Mouse (Mus musculus): ENCODE results near the gene Metrn. TPM values are rescaled to one million over a fixed set of nuclear protein-coding genes. Genes with fewer than 3 reads are reported as not detected.

The Metrn gene
- polyA plus RNA-seq, 1 experiment from 2014 or later: 8.6 TPM

GRCm38 (mm10) chr17:25756378-25757242, 40.3 kb downstream of the Metrn start:
- no peak for DNase-seq (ENCODE audit: low spot score)
- Histone ChIP-seq H3K4me1 (replicated peaks; ENCODE audit: control insufficient read depth, insufficient read depth, low read length) (peaks cover 11% of the 10 kb centered on the region), H3K9me3 (ENCODE audit: control insufficient read depth, low read length) (no peaks in the 10 kb centered on the region), H3K9ac (ENCODE audit: low read length) (no peak overlapping the region), H3K27me3 (replicated peaks; ENCODE audit: control insufficient read depth, insufficient read depth, low read length) (no peaks in the 10 kb centered on the region), H3K36me3 (ENCODE audit: control insufficient read depth, insufficient read depth, low read length) (no peaks in the 10 kb centered on the region), H3K4me3 (ENCODE audit: low read depth, low read length) (no peak overlapping the region), H3K27ac (ENCODE audit: low read depth) (peak overlapping the region; percentile 33; the same call in 1 of the 2 replicates), H3K4me2 (ENCODE audit: low read length) (no peak overlapping the region)
- peak; percentile 64; the same call in 1 of the 2 replicates for ATAC-seq (replicated peaks; ENCODE audit: low FRiP score, low TSS enrichment, low read depth)
- WGBS: 67% methylated on average over 9 of the region's 9 CpGs

DNA sequence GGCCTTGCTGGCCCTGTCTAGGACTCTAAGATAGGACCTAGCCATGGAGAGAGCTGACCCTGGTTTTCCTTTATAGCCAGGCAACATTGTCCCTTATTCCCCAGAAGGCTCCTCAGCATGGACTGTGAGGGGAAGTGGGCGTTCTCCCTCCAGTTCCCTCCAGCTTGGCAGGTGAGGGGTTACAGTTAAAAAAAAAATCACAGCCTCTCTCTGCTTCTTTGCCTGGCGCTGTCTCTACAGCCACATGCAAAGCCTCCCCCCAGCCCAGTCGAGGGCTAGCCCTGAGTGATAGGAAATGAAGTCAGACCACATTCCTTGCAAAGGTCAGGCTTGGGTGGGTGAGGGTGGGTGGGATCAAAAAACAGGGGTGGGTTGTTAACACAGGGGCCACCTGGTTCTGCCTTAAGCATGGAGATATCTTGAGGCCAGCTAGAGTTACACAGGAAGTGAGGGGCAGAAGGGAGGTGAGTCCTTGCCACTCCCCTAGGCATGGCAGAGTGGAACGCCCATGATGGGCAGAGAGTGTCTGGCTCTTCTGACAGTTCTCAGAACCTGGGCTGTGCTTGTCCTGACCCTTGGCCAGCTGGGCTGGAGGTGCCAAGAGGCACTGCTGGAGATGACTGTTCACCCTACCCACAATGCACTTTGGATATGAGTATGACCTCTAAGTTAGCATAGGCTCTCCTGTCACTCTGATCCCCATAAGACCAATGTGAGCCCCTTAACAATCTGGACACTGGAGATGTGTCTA, 41.1 kb downstream of the Metrn start:
- no peak overlapping the region for H3K9ac ChIP-seq (ENCODE audit: low read length)
- H3K27ac ChIP-seq (ENCODE audit: low read depth): peak overlapping the region; percentile 33; the same call in 1 of the 2 replicates
- peak; percentile 48 for ATAC-seq (replicated peaks; ENCODE audit: low FRiP score, low TSS enrichment, low read depth)
- no peaks in the 10 kb centered on the region for H3K27me3 ChIP-seq (replicated peaks; ENCODE audit: control insufficient read depth, insufficient read depth, low read length)
- no peaks in the 10 kb centered on the region for H3K9me3 ChIP-seq (ENCODE audit: control insufficient read depth, low read length)
- H3K4me1 ChIP-seq (replicated peaks; ENCODE audit: control insufficient read depth, insufficient read depth, low read length): peaks cover 15% of the 10 kb centered on the region
- no peaks in the 10 kb centered on the region for H3K36me3 ChIP-seq (ENCODE audit: control insufficient read depth, insufficient read depth, low read length)
- no peak overlapping the region for H3K4me3 ChIP-seq (ENCODE audit: low read depth, low read length)
- 32% methylated on average over 4 of the region's 4 CpGs for WGBS
- DNase-seq (ENCODE audit: low spot score): no peak
- H3K4me2 ChIP-seq (ENCODE audit: low read length): no peak overlapping the region

- WGBS: 78% methylated on average over 4 of the region's 4 CpGs
- Histone ChIP-seq H3K4me2 (ENCODE audit: low read length) (no peak overlapping the region), H3K27ac (ENCODE audit: low read depth) (no peak overlapping the region), H3K9me3 (ENCODE audit: control insufficient read depth, low read length) (no peaks in the 10 kb centered on the region), H3K9ac (ENCODE audit: low read length) (no peak overlapping the region), H3K4me1 (replicated peaks; ENCODE audit: control insufficient read depth, insufficient read depth, low read length) (peaks cover 15% of the 10 kb centered on the region), H3K36me3 (ENCODE audit: control insufficient read depth, insufficient read depth, low read length) (no peaks in the 10 kb centered on the region), H3K27me3 (replicated peaks; ENCODE audit: control insufficient read depth, insufficient read depth, low read length) (no peaks in the 10 kb centered on the region), H3K4me3 (ENCODE audit: low read depth, low read length) (no peak overlapping the region)
- no peak for DNase-seq (ENCODE audit: low spot score)
- ATAC-seq (replicated peaks; ENCODE audit: low FRiP score, low TSS enrichment, low read depth): no peak
These were observed 41.9 kb downstream of the Metrn start for GRCm38 (mm10) chr17:25755086-25755485.

- peaks cover 15% of the 10 kb centered on the region for H3K4me1 ChIP-seq (replicated peaks; ENCODE audit: control insufficient read depth, insufficient read depth, low read length)
- H3K27ac ChIP-seq (ENCODE audit: low read depth): no peak within 1 kb of the TSS
- DNase-seq (ENCODE audit: low spot score) (no peak), ATAC-seq (replicated peaks; ENCODE audit: low FRiP score, low TSS enrichment, low read depth) (no peak)
- H3K4me3 ChIP-seq (ENCODE audit: low read depth, low read length): no peak within 1 kb of the TSS
- no peaks in the 10 kb centered on the region for H3K27me3 ChIP-seq (replicated peaks; ENCODE audit: control insufficient read depth, insufficient read depth, low read length)
- 85% methylated on average over 9 of the region's 9 CpGs for WGBS
- no peaks in the 10 kb centered on the region for H3K9me3 ChIP-seq (ENCODE audit: control insufficient read depth, low read length)
- H3K36me3 ChIP-seq (ENCODE audit: control insufficient read depth, insufficient read depth, low read length): no peaks in the 10 kb centered on the region
- no peak within 1 kb of the TSS for H3K4me2 ChIP-seq (ENCODE audit: low read length)
- H3K9ac ChIP-seq (ENCODE audit: low read length): no peak within 1 kb of the TSS
These were observed 42.7 kb downstream of the Metrn start, which contains the start of gene Msln for GRCm38 (mm10) chr17:25754241-25754640. Msln (minus strand) TSS chr17:25754378.

DNA sequence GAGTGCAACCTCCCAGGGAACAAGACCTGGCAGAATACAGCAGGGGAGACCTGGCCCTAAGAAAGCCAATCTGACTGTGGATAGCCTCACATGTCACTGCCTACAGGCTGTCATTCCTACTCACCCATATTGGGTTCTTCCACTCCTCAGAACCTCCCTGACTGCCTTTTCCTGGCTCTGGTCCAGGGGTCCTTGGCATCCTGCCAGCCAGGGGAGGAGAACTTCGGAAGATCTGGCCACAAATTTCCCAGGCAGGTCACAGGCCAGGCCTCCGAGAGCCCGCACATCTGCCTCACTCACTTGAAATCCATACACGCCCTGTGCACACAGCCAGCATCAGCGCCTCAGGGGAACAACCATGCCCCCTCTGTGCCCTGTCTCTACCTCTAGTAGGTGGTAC, 45.5 kb downstream of the Metrn start:
- Histone ChIP-seq H3K9me3 (ENCODE audit: control insufficient read depth, low read length) (no peaks in the 10 kb centered on the region), H3K4me3 (ENCODE audit: low read depth, low read length) (no peak overlapping the region), H3K36me3 (ENCODE audit: control insufficient read depth, insufficient read depth, low read length) (no peaks in the 10 kb centered on the region), H3K27ac (ENCODE audit: low read depth) (no peak overlapping the region), H3K4me1 (replicated peaks; ENCODE audit: control insufficient read depth, insufficient read depth, low read length) (peaks cover 11% of the 10 kb centered on the region), H3K27me3 (replicated peaks; ENCODE audit: control insufficient read depth, insufficient read depth, low read length) (no peaks in the 10 kb centered on the region), H3K4me2 (ENCODE audit: low read length) (no peak overlapping the region), H3K9ac (ENCODE audit: low read length) (no peak overlapping the region)
- ATAC-seq (replicated peaks; ENCODE audit: low FRiP score, low TSS enrichment, low read depth) (no peak), DNase-seq (ENCODE audit: low spot score) (peak; percentile 64)
- 34% methylated on average over 5 of the region's 5 CpGs for WGBS

DNA sequence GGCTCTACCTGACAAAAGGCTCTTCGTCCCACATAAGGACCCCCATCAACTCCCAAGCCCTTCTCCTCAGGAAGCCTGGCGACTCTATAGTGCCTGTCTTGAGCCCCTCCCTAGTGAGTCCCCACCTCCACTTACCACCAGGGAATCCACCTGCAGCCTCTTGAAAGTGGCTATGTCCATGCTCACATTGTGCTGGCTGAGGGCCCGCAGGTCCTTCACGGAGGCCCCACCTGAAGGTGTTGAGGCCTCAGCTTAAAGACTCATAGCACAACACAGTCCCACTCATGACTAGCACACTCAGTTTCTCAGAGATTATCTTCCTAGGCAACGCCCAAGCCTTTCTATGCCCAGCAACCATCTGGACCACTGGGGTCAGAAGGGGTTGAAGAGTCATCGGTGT, 47.6 kb downstream of the Metrn start:
- Histone ChIP-seq H3K4me1 (replicated peaks; ENCODE audit: control insufficient read depth, insufficient read depth, low read length) (peaks cover 6% of the 10 kb centered on the region; the same call in 1 of the 2 replicates), H3K36me3 (ENCODE audit: control insufficient read depth, insufficient read depth, low read length) (no peaks in the 10 kb centered on the region), H3K9ac (ENCODE audit: low read length) (no peak overlapping the region), H3K4me3 (ENCODE audit: low read depth, low read length) (no peak overlapping the region), H3K9me3 (ENCODE audit: control insufficient read depth, low read length) (no peaks in the 10 kb centered on the region), H3K27ac (ENCODE audit: low read depth) (no peak overlapping the region), H3K4me2 (ENCODE audit: low read length) (no peak overlapping the region), H3K27me3 (replicated peaks; ENCODE audit: control insufficient read depth, insufficient read depth, low read length) (no peaks in the 10 kb centered on the region)
- ATAC-seq (replicated peaks; ENCODE audit: low FRiP score, low TSS enrichment, low read depth) (no peak), DNase-seq (ENCODE audit: low spot score) (no peak)
- WGBS: 89% methylated on average over 6 of the region's 6 CpGs

DNA sequence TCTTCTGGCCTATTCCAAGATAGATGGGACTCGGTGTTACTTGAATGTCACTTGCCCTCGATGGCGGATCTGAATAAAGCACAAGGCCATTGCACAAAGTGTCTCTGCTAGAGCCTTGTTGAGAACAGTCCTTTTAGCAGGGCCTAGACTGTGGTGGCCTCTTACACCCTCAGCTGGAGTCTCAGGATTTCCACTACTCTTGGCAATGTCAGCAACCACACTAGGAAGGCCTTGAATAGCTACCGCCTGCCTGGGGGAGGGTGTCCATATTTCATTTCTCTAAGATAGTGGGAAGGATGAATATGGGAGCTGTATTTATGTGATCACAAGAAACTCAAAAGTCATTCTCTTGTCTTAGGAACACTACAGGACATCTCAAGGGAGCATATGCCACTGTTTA, 48.7 kb downstream of the Metrn start:
- H3K27ac ChIP-seq (ENCODE audit: low read depth): no peak overlapping the region
- ATAC-seq (replicated peaks; ENCODE audit: low FRiP score, low TSS enrichment, low read depth): no peak
- no peak overlapping the region for H3K9ac ChIP-seq (ENCODE audit: low read length)
- no peak overlapping the region for H3K4me2 ChIP-seq (ENCODE audit: low read length)
- H3K4me3 ChIP-seq (ENCODE audit: low read depth, low read length): no peak overlapping the region
- no peaks in the 10 kb centered on the region for H3K27me3 ChIP-seq (replicated peaks; ENCODE audit: control insufficient read depth, insufficient read depth, low read length)
- no peaks in the 10 kb centered on the region for H3K36me3 ChIP-seq (ENCODE audit: control insufficient read depth, insufficient read depth, low read length)
- 95% methylated on average over 4 of the region's 4 CpGs for whole genome bisulfite sequencing
- no peak for DNase-seq (ENCODE audit: low spot score)
- peaks cover 6% of the 10 kb centered on the region; the same call in 1 of the 2 replicates for H3K4me1 ChIP-seq (replicated peaks; ENCODE audit: control insufficient read depth, insufficient read depth, low read length)
- no peaks in the 10 kb centered on the region for H3K9me3 ChIP-seq (ENCODE audit: control insufficient read depth, low read length)

- Histone ChIP-seq H3K27ac (ENCODE audit: low read depth) (no peak overlapping the region), H3K36me3 (ENCODE audit: control insufficient read depth, insufficient read depth, low read length) (no peaks in the 10 kb centered on the region), H3K9ac (ENCODE audit: low read length) (no peak overlapping the region), H3K4me1 (replicated peaks; ENCODE audit: control insufficient read depth, insufficient read depth, low read length) (no peaks in the 10 kb centered on the region), H3K27me3 (replicated peaks; ENCODE audit: control insufficient read depth, insufficient read depth, low read length) (no peaks in the 10 kb centered on the region), H3K4me2 (ENCODE audit: low read length) (no peak overlapping the region), H3K9me3 (ENCODE audit: control insufficient read depth, low read length) (no peaks in the 10 kb centered on the region), H3K4me3 (ENCODE audit: low read depth, low read length) (no peak overlapping the region)
- 74% methylated on average over 10 of the region's 10 CpGs for WGBS
- no peak for DNase-seq (ENCODE audit: low spot score)
- ATAC-seq (replicated peaks; ENCODE audit: low FRiP score, low TSS enrichment, low read depth): no peak
These were observed 52.6 kb downstream of the Metrn start for GRCm38 (mm10) chr17:25744311-25744710.

Data from intestine, embryonic 14.5 days (tissue).